Mouse (Mus musculus): Measurements from ENCODE around the gene Vmn1r192. TPM values are rescaled to one million over a fixed set of nuclear protein-coding genes. Genes with fewer than 3 reads are reported as not detected.

The Vmn1r192 gene
- not detected in 2 replicates for polyA plus RNA-seq (2015; fragmentation: Nextera tagmentation; extraction: Ambion mirVana)

DNA sequence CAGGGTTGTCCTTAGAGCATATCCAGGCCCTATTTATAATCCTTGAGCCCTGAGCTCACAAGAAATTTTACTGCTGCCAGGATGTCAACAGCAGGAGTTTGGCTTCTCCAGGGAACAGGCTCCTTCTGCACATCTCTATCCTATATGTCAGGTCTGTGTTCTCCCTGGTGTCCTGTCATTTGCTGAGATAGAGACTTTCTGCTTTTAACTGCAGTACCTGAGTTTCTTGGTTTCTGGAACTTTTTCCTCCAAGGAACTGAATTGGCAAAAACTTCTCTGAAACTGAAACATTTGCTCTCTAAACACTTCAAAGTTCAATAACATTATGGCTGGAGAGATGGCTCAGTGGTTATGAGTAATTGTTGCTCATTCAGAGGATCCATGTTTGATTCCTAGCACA, at the start of gene Vmn1r192:
TSS of gene Vmn1r192 (minus strand) at position 101 of the 400 bp plus-strand sequence.

DNA sequence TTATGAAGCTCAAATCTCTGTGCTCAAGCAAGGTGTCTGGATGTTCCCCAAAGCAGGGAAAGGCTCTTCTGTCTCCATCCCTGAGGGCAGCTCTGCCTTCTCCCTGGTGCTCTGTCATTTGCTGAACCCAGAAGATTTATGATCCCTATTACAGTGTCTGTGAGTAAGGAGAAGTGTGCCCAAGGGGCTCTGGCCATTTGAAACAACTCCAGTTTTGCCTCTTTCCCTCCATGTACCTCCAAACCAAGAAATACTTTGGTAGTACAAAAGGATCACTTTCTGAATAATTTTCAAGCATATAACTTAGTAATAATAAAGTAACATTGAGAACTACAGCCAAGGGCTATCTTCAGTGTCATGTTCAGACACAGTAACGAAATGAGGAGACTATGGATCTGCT, 32.1 kb upstream of the Vmn1r192 start, which contains the start of gene Vmn1r193:
TSS of gene Vmn1r193 (minus strand) at position 101 of the 400 bp plus-strand sequence.

DNA sequence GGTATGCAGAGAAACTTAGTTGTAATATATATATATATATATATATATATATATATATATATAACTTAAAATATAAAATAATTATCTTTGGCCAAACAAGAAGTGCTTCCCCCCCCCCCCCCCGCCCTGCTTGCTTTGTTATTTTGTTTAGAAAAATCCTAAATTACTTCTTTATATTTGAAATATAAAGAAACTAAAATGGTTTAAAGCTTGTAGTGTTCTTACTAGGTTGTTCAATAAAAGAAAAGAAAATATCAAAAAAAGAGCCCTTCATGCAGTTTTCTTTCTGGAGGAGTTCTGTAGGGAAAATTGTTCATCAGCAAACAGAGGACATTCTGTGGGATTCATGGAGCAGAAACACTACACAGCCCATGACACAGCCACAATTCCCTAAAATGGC, 7.1 kb downstream of the Vmn1r192 start, which contains the start of gene Vmn1r191:
TSS of gene Vmn1r191 (minus strand) at position 101 of the 400 bp plus-strand sequence.

Small RNAs within 50 kb of the gene (microRNA-seq; reads per million reads assigned to microRNA genes)
- gene Gm23282 = 0 reads per million in 2 experiments
- 0 reads per million in 2 experiments for gene Gm25084

Other genes starting within 250 kb of the Vmn1r192 start
- gene Zfp184, start 246.0 kb downstream of the Vmn1r192 start, polyA plus RNA-seq (2015; fragmentation: Nextera tagmentation; extraction: Ambion mirVana) = 0.83 and 1.1 TPM in 2 replicates
- gene Pom121l2, start 209.9 kb downstream of the Vmn1r192 start, polyA plus RNA-seq (2015; fragmentation: Nextera tagmentation; extraction: Ambion mirVana) = 0.04 TPM in 1 of 2 replicates, not detected in the other
- gene Prss16, start 181.4 kb downstream of the Vmn1r192 start, polyA plus RNA-seq (2015; fragmentation: Nextera tagmentation; extraction: Ambion mirVana) = 0.19 TPM in 1 of 2 replicates, not detected in the other
- 0.86 and 1.6 TPM in 2 replicates for gene Hist1h2ah, start 155.6 kb downstream of the Vmn1r192 start, polyA plus RNA-seq (2015; fragmentation: Nextera tagmentation; extraction: Ambion mirVana)
- gene Hist1h2bk, start 155.3 kb downstream of the Vmn1r192 start, polyA plus RNA-seq (2015; fragmentation: Nextera tagmentation; extraction: Ambion mirVana) = 0.79 and 0.91 TPM in 2 replicates
- gene Hist1h4i, start 149.8 kb downstream of the Vmn1r192 start, polyA plus RNA-seq (2015; fragmentation: Nextera tagmentation; extraction: Ambion mirVana) = 5.0 and 9.6 TPM in 2 replicates
- gene Hist1h2ag, start 148.2 kb downstream of the Vmn1r192 start, polyA plus RNA-seq (2015; fragmentation: Nextera tagmentation; extraction: Ambion mirVana) = 5.9 and 6.8 TPM in 2 replicates
- gene Hist1h2bj, start 147.9 kb downstream of the Vmn1r192 start, polyA plus RNA-seq (2015; fragmentation: Nextera tagmentation; extraction: Ambion mirVana) = 0.97 TPM in 1 of 2 replicates, not detected in the other
- gene Vmn1r188, start 106.7 kb downstream of the Vmn1r192 start, polyA plus RNA-seq (2015; fragmentation: Nextera tagmentation; extraction: Ambion mirVana) = not detected in 2 replicates
- not detected in 2 replicates for gene Vmn1r189, start 85.3 kb downstream of the Vmn1r192 start, polyA plus RNA-seq (2015; fragmentation: Nextera tagmentation; extraction: Ambion mirVana)
- gene Vmn1r191, start 7.2 kb downstream of the Vmn1r192 start, polyA plus RNA-seq (2015; fragmentation: Nextera tagmentation; extraction: Ambion mirVana) = not detected in 2 replicates
- gene Vmn1r193, start 32.0 kb upstream of the Vmn1r192 start, polyA plus RNA-seq (2015; fragmentation: Nextera tagmentation; extraction: Ambion mirVana) = not detected in 2 replicates
- gene Vmn1r194, start 53.1 kb upstream of the Vmn1r192 start, polyA plus RNA-seq (2015; fragmentation: Nextera tagmentation; extraction: Ambion mirVana) = not detected in 2 replicates
- gene Vmn1r195, start 79.4 kb upstream of the Vmn1r192 start, polyA plus RNA-seq (2015; fragmentation: Nextera tagmentation; extraction: Ambion mirVana) = not detected in 2 replicates
- gene Vmn1r196, start 98.8 kb upstream of the Vmn1r192 start, polyA plus RNA-seq (2015; fragmentation: Nextera tagmentation; extraction: Ambion mirVana) = not detected in 2 replicates
- not detected in 2 replicates for gene Vmn1r197, start 133.4 kb upstream of the Vmn1r192 start, polyA plus RNA-seq (2015; fragmentation: Nextera tagmentation; extraction: Ambion mirVana)
- gene Vmn1r198, start 159.2 kb upstream of the Vmn1r192 start, polyA plus RNA-seq (2015; fragmentation: Nextera tagmentation; extraction: Ambion mirVana) = not detected in 2 replicates
- not detected in 2 replicates for gene Vmn1r199, start 188.7 kb upstream of the Vmn1r192 start, polyA plus RNA-seq (2015; fragmentation: Nextera tagmentation; extraction: Ambion mirVana)
- not detected in 2 replicates for gene Vmn1r200, start 199.2 kb upstream of the Vmn1r192 start, polyA plus RNA-seq (2015; fragmentation: Nextera tagmentation; extraction: Ambion mirVana)